Mouse (Mus musculus): ENCODE measurements around the gene Zmym5.
A peak's percentile ranks its signal among the peaks of the same experiment; 100 is the strongest.
"Not testable (repeated sequence)": the region's sequence is repeated elsewhere in the genome, so short reads cannot be mapped to it uniquely, and the experiment has no call there.

Zmym5 gene

GRCm38 (mm10) chr14:56811701-56812339 is at the start of gene Zmym5:
Gene Zmym5, minus strand, starts transcription at chr14:56811716.
- peak; percentile 77 to 91 for DNase-seq (ENCODE audit: low spot score in 2 of 2)

GRCm38 (mm10) chr14:56849681-56850080 is 38.2 kb upstream of the Zmym5 start:
- no peak for DNase-seq (ENCODE audit: low spot score in 2 of 2)

DNA sequence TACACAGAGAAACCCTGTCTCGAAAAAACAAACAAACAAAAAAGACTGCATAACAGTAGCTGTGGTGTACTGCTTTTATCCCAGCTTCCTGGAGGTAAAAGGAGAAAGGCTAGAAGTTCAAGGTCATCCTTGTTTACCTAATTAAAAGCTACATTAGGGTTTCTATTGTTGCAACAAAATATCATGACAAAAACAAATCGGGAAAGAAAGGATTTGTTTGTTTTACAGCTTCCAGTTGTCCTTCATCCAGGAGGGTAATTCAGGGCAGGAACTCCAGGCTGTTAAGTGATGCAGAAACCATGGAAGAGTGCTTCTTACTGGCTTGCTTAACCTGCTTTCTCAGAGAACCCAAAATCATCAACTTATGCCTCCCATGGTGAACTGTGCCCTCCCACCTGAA is 36.8 kb upstream of the Zmym5 start:
- no peak for DNase-seq (ENCODE audit: low spot score in 2 of 2)

- no peak for DNase-seq (ENCODE audit: low spot score in 2 of 2)
These were observed 33.0 kb upstream of the Zmym5 start for GRCm38 (mm10) chr14:56844507-56844906.

GRCm38 (mm10) chr14:56844033-56844432 is 32.5 kb upstream of the Zmym5 start:
- DNase-seq (ENCODE audit: low spot score in 2 of 2), result no peak

GRCm38 (mm10) chr14:56834576-56834975 is 23.1 kb upstream of the Zmym5 start:
- DNase-seq (ENCODE audit: low spot score in 2 of 2), result not testable (repeated sequence)

- DNase-seq (ENCODE audit: low spot score in 2 of 2), result not testable (repeated sequence)
These were observed 21.7 kb upstream of the Zmym5 start for GRCm38 (mm10) chr14:56833211-56833610.

DNA sequence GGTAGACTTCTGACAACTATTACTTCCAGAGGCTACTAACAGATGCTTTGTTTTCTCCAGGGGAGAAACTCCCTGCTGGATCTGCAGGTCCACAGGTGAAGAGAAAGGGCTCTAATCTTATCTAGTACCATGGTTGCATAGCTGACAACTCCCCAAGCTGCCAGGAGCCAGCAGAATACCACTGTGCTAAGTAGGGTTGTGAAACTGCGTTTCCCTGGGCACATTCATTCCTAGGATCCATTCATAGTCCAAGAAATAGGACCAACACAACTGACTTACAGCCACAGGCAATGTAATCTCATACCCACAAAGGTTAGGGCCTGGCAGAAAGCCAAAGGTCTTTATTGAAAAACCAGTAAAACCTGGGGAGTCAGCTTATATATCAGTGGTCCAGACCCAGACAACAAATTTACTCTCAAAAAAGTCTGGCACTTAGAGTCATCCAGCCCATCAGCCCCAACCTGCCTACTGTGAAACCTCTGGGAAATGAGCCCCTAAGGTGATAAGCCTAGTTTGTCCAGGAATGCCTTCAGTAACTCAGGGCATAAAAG is 21.1 kb upstream of the Zmym5 start:
- DNase-seq (ENCODE audit: low spot score in 2 of 2), result no peak

GRCm38 (mm10) chr14:56832147-56832546 is 20.6 kb upstream of the Zmym5 start:
- DNase-seq (ENCODE audit: low spot score in 2 of 2), result no peak

- DNase-seq (ENCODE audit: low spot score in 2 of 2), result no peak
These were observed 19.1 kb upstream of the Zmym5 start for GRCm38 (mm10) chr14:56830491-56831045.

DNA sequence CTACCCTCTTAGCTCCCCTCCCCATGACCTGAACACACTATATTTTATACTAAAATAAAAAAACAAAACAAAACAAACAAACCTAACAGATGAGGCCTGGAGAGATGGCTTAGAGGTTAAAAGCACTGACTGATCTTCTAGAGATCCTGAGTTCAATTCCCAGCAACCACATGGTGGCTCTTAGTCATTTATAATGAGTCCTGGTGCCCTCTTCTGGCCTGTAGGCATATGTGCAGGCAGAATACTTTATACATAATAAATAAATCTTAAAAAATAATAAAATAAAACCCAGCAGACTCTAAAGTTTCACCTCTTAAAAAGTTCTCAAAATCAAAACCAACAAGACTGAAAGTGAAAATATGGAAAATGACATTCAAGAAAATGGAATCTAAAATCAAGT is 13.0 kb upstream of the Zmym5 start:
- DNase-seq (ENCODE audit: low spot score in 2 of 2), result no peak

GRCm38 (mm10) chr14:56817616-56818015 is 6.1 kb upstream of the Zmym5 start:
- no peak for DNase-seq (ENCODE audit: low spot score in 2 of 2)

DNA sequence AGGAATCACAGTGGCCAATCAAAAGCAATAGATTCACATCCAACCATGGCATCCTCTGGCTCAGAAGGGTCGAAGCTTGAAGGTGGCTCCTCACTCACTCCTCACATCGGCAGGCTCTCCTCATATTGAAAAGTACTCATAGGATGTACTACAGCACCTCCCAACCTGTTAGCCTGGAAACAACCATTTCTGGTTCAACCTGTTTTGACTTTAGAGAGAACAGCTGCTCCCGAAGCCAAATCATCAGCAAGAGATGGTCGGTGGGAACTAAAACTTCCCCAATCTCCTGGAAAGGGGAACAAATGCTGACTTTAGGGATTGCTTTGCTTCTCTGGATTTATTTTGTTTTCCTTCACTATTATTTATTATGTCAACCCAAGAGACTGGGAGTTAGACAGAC is 5.6 kb upstream of the Zmym5 start:
- no peak for DNase-seq (ENCODE audit: low spot score in 2 of 2)

- no peak for DNase-seq (ENCODE audit: low spot score in 2 of 2)
These were observed 5.0 kb upstream of the Zmym5 start for GRCm38 (mm10) chr14:56816541-56816940.

- DNase-seq (ENCODE audit: low spot score in 2 of 2), result peak; percentile 60 to 87
These were observed 1.1 kb upstream of the Zmym5 start for GRCm38 (mm10) chr14:56812520-56813036.

GRCm38 (mm10) chr14:56810781-56811690 is 480 bp downstream of the Zmym5 start:
- peak; percentile 19 to 24 for DNase-seq (ENCODE audit: low spot score in 2 of 2)

GRCm38 (mm10) chr14:56793243-56793642 is 18.3 kb downstream of the Zmym5 start:
- DNase-seq (ENCODE audit: low spot score in 2 of 2), result peak; percentile 20 to 59

DNA sequence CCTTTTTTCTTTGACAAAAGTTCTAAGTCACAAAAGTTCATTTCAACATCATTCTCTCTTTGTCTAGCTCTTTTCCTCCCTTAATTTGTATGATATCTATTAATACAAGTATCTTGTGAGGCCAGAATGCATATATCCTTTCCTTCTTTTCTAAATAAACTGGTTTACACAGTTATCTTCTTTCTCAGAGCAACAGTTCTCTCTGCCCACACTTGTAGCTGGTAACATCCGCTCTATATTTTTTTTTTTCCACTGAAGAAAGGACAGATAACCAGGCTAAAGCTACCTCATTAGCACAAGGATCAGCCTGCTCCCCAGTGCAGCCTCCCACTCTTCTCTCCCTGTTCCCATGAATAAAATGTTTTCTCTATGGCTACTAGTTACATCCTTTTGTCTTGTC is 26.9 kb downstream of the Zmym5 start:
- no peak for DNase-seq (ENCODE audit: low spot score in 2 of 2)

DNA sequence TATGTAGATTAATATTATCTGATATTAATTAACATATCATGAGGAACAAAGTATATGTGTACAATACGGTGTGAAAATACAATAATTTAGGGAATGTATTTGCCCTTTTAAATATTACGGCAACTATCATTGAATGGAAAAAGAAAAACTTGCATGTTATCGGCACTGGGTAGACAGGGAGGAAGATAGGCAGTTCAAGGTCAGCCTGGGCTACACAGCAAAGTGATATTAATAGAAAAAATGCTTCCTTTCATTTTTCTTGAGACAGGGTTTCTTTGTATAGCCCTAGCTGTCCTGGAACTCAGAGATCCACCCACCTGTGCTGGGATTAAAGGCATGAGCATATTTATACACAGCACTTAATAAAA is 32.6 kb downstream of the Zmym5 start:
- no peak for DNase-seq (ENCODE audit: low spot score in 2 of 2)

DNA sequence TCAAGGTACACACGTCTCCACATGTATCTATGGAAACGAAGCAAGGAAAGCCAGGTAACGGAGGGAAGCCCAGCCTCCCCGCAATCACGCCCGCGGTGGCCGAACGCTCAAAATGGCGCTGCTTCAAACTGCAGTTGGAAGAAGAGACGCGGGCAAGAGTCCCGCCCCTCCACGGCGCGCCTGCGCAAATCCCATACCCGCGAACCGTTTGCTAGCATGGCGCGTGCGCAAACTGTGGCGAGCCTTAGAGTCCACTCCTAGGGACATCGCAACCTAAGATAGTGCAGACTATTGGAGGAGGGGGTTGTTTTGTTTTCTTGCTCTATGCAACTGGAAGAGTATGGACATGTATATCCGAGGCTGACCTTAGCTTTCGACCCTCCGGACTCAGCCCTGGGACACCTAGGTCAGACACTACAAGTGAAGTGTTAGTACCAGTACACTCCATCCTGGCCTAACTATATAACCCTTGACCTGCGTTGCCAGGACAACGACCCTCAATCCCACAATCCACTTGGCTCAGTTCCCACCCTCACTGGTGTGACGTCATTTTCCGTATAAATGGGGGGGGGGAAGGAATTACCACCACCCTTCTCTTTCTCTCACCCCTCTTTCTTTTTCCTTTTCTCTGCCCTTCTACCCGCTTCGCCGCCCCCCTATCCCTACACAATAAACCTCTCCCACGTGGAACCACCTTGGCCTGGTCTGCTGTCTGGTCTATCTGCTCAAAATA is 33.1 kb downstream of the Zmym5 start, which contains the start of gene Pspc1:
Gene Pspc1 (minus strand): TSS at position 117 of the 733 bp plus-strand sequence.
- peak; percentile 97 to 98 for DNase-seq (ENCODE audit: low spot score in 2 of 2)

GRCm38 (mm10) chr14:56777360-56778136 is 34.0 kb downstream of the Zmym5 start:
- DNase-seq (ENCODE audit: low spot score in 2 of 2), result peak; percentile 66 to 69

Measured in frontal cortex, postnatal 36 days (tissue).